Mouse (Mus musculus) layer of hippocampus, adult 11-12 months (tissue): Measurements from ENCODE around the gene Gm38392.

Experiments used
- DNase-seq: peaks from one replicate; pipeline ENCODE4 v3.0.0; 2022; ENCODE audit warnings: low spot score

Gm38392 gene

DNA sequence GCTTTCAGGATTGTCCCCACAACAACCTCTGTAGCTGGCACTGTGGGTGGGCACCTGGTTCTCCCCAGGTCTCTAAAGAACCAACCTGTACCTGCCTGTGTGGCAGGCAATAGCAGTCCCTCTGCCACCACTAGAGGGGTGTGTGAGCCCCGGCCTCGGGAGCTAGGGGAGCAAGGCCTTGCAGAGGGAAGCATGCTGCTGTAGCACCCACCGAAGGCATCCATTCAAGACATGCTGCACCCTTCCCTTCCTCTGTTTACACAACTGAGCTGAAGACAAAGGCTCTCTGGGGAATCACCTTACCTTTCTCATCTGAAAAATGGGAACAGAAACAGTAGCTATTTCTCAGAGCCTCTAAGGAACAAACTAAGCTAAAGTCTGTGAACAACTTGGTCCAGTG lies 51.8 kb downstream of the Gm38392 start:
- no peak for DNase-seq

DNA sequence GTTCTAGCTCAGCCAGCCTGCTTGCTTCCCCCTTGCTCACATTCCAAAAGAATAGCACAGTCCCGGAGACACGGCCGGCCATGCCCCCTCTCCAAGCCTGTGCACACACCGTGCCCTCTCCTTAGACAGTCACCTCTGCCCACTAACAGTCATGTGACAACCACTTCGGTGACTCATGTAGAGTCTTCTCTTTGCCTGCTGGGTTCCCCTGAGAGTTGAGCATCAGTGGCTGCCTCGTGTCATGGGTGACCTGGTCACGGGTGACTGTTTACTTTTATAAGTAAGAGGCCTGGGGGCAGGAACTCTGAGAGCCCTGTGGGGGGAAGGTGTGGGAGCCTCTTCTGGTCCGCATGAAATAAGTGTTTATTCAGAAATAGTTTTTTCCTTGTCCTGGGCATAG lies 53.0 kb downstream of the Gm38392 start:
- no peak for DNase-seq

DNA sequence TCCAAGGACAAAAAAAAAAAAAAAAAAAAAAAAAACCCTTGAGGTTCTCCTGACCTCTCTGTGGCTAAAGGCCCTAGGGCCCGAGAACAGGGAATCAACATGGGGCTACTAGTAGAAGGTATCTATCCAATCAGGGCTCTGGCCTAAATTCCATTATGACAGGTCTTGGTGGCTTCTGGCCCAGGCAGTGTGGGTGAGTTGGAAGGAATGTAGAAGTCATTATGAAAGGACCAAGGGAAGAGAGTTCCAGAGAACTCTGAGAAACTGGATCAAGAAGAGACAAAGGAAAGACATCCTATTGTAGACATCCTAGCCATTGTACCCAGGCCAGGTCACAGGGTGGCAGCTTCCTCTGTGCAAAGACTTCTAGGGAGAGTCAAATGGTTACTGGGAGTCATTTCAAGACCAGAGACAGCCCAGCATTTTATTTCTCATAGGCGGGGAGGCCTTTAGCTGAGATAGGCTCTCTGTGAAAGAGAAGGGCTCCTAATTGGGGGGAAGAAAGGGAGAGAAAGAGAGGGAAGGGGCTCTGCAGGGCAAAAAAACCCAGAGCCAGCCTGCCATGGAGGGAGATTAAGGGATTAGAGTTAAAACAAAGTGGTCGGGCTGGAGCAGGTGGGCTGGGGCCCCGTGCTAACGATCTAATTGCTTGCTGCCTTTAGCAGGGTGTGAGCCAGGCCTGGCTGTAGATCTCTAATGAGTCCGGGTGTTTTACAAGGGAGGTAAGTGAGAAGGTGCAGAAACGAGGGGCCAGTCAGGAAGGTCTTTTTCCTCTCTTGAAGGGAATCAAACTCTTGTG lies 54.0 kb downstream of the Gm38392 start:
- no peak for DNase-seq

DNA sequence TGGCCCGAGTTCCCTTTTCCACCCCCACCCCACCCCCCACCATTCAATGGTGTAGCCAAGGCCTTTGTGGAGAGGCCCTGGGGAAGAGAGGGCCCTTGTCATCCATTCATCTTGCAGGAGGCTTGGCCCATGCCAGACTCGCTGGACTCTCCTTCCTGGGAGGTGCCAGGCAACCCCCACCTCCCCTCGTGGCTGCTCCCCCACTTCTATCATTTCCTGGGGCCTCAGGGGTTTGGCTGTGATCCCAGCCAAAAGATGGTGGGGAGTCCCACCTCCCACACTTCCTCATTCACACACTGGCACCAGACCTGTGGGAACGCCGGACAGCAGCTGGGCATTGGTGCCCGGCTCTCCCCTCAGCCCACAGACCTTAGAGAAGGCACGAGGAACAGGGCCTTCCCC lies 54.7 kb downstream of the Gm38392 start:
- DNase-seq = peak; percentile 74

DNA sequence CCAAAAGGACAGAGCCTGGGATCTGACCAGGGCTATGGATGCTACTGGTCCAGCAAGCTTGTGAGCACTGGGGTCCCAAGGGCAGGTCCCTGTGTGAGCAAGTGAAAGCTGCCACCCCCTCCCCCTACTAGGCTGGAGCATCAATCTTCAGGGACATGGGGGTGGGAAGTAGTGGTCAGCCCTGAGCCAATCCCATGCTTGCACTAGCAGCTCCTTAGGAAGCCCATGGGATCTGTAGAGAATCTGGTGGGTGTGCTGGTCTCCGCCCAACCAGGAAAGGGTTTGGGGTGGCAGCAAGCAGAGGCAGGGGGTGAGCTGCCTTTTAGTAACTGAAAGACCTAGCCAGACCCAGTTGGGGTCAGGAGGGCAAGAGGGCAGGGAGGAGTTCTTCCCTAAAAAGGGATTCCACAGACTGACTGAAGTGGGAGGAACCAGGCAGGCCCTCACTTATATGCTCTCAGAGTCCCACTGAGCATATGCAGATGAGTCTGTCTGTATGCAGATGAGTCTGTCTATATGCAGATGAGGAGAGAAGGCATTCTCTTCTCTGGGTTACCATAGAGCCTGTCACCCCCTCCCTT lies 55.9 kb downstream of the Gm38392 start:
- no peak for DNase-seq

DNA sequence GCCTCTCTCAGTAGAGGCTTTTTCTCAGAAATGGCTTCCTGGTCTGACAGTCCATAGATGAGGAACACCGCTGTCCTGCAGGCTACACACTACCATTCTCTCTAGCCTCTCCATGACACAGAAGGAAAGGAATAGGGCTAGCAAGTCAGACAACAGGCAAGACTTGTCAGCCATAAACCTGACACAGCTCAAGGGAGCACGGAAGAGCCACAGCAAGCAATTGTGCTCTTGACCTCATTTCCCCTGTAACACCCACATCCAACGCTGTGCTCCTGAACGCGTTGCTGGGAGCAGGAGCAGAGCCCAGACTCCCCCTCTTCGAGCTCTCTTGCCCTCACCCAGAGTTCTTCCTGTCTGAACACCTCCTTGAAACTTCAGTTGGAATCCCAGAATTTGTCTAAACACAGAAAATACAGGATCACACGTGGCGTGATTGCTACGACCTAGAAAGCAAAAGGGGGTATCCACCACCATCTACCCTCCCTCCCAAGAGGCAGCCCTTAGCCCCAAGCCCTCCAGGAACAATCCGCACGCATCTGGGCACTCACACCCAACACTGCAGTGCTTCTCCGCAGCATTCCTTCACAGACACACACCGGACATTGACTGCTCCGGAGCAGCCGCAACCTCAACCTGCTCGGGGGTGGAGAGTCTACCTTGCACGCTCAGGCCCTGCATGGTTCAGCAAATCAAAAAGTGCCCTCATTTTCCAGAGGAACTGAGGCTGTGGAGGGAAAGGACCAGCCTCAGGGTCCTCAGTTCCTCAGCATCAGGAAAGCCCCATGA lies 56.6 kb downstream of the Gm38392 start:
- DNase-seq = no peak

DNA sequence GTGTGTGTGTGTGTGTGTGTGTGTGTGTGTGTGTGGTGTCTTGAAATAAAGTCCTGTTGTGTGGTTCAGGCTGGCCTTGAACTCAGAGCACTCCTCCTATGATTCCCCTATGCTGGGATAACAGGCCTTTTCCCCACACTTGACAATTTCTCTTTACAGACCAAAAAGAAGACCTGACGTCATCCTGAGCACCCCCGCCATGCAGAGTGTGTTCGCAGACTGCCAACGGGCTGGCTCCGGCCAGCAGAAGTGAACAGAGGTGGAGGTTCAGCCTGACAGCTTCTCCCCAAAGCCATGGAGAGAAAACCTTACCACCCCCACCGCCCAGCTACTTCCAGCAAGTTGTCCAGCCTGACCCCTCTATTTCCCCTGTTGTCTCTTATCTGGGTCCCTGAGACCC lies 57.5 kb downstream of the Gm38392 start:
- DNase-seq = no peak

DNA sequence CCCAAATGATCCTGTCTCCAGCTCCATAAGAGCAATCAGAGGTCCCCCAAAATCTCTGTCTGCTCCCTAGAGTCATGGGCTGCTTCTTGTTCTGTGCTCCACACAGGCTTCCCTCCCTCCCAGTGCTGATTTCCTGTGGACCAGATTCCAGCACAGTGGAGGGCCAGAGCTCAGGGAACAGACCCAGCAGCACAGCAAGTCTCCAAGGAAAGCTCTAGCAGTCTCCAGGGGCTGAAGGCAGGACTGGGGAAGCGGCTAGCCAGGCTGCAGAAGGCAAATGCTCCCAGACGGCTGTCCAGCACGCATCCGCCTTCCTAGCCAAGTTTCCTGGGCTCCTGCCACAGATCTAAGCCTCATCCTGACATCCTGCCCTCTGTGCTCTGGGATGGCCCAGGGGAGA lies 58.1 kb downstream of the Gm38392 start:
- no peak for DNase-seq

DNA sequence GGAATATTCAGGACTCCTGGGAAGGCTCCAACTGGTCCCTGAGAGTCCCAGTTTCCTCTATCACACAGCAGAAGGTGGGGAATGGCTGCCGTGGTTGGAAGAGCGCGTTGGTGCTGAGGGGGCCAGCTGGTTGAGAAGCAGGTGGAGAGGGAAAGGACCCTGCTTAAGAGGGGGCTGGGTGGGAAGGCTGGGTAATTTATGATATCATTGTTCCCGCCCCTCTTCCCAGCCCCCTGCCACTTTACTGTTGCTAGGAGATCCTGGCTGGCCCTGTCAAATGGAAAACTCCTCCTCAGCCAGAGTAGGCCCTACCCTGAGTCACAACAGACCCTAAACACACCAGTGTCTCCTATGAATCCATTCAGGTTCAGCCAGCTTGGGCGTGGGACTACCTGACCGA lies 59.0 kb downstream of the Gm38392 start:
- no peak for DNase-seq

DNA sequence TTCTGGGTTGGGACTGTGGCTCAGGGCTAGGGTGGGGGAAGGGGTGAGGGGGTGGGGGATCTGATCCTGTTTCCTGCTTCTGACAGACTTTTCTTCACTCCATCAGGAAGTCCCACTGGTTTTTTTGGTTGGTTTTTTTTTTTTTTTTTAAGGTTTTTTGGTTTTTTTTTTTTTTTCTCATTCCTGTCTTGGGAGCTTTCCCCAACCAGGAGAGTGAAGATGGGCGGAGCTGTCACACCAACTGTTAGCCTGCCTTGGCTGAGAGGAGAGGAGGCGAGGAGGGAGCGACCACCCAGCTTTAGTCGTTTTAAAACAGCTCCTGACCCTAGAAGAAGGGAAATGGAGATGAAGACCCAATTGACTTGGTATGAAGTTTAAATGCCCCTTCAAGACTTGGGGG lies 59.8 kb downstream of the Gm38392 start:
- DNase-seq = no peak

DNA sequence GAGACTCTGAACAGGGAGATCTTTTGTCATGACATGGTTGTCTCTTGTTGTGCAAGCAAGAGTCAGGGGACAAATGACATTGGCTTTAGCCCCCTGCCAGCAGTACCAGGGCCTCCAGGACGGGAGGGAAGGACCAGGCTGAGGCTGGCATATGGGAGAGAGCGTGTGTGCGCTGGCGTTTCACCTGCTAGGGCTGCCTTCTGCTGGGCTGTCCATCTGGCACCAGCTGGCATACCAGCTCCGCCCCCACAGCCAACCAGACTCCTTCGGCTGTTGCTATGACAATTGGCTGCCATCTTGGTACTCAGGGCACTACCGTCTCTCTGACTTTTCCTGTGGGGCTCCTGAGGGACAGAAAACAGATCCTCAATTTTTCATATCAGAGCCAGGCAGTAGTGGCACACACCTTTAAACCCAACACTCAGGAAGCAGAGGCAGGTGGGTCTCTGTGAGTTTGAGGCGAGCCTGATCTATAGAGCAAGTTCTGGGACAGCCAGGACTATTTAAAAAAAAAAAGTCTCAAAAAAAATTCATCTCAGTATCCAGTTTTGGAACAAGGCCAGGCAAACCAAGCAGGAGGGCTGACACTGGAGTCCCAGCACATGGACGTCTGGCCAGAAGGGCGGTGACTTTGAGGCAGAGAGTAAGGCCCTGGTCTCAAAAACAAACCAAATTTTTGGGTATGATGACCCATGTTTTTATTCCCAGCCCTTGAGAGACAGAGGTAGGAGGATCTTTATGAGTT lies 60.7 kb downstream of the Gm38392 start:
- peak; percentile 78 for DNase-seq

DNA sequence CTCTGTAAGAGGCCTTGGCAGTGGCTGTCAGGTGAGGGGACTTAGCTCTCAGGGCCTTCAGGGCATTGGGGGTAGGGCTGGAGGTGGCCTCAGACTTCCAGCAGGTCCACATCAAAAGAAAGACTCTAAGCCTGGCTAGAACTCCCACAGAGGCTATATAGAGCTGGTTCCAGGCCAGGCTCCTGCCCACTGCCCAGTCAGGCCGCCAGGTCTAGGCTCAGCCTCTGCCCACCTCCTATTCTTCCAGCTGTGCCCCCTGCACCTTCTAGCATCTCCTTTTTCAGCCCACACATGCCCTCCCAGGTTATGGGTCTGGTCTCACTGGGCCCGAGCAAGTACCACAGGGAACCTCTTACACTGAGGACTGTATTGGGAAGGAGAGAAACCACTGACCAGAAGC lies 62.1 kb downstream of the Gm38392 start:
- DNase-seq = no peak

DNA sequence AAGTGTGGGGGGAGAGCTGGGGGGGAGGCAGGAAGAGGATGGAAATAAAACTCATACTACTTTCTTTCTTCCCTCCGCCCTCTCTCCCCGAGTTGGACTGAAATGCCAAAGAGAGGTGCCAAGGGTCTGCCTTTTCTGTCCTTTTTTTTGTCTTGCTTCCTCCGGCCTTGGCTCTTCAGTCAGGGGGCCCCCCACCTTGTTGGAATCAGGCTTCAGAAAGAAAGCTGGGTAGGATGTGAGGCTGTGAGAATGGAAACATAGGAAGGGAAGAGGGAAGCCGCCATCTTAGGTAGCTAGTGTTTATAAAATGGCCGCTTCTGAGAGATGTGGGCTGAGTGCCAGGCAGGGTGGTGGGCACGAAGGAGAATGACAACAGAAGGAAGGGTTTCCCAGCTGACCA lies 64.6 kb downstream of the Gm38392 start:
- DNase-seq = peak; percentile 66

DNA sequence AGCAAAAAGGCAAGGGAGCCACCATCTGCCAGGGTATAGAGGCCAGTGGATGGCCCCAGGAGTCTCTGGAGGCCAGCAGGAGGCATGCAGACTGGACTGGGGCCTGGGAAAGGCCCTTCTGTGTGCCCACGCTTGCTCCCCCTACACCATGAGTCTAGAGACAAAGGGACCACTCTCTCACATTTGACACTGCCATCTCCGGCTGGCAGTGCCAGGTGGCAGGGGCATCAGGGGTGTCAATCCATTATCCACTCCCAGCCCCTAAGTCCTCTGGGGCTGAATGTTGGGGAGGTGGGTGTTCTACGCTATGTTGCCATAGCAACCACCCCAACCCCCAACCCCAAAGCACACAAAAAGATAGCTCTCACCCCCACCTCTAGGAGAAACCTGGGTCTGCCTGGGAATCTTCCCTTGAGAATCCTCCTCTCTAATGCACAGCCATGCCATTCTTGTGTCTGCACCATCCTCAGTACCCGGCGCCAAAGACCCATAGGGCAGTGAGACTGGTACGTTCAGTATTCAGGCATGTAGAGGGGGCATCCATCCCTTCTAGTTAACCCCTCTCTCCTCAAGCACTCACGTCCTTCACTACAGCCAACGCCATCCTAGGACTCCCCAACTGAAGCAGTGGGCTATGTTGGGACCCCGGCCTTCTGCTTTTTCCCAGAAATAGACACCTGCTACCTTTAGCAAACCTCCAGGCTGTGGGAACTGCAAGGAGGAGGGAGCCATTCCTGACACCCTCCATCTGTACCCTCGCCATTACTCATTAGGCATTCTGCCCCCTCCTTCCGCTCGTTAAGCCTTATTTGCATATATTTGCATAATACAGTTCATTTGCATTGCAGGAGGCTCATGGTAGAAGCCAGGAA lies 65.3 kb downstream of the Gm38392 start:
- DNase-seq = peak; percentile 78

DNA sequence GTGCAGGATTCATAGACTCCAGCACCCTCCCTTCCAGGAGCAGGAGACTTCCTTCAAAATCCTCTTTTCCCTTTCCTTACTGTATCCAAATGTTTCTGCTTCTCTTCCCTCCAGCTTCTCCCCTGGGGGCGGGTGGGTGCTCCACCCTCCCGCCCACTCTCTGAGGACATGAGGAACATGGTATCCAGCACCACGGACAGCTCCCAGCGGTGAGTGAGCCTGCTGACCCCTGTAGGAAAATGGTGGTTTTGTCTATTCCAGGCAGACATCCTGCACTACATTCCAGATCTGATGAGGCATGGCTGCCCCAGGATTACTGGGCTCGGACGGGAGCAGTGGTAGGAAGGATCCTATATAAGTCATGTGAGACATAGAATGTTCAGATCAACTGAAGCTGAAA lies 66.2 kb downstream of the Gm38392 start:
- DNase-seq = no peak

DNA sequence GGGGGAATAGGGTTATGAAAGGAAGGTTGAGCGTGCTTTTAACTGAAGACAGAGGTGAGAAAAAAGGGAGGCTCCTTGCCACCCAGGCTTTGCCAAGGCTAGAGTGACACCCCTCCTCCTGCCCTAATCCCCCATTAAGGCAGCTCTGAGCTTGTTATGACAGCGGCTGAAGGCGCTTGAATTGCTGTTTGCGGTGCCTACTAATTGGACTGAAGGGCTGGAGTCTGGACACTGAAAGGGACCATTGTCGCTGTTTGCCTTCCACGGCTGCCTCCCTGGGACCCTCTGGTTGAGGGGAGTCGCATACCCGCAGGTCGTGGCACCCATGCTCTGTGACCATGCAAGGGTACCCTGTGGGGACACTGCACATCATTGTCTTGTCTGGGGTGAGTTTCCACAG lies 67.1 kb downstream of the Gm38392 start:
- no peak for DNase-seq

DNA sequence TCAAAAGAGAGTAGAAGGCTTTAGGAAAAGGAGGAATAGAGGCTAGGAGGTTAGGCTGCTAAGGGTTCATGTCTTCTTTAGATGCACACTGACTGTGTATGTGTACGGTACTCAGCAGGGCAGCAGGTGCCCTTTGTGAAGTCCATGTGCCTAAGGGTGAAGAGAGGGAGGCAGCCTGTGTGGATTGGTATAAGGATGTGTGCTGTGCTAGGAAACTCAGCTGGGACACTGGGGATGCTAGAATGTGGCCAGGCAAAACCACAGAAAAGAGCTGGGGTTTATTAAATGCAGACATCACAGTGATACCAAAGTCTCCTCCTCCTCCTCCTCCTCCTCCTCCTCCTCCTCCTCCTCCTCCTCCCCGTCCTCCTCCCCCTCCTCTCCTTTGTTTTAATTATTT lies 69.3 kb downstream of the Gm38392 start:
- DNase-seq = no peak

DNA sequence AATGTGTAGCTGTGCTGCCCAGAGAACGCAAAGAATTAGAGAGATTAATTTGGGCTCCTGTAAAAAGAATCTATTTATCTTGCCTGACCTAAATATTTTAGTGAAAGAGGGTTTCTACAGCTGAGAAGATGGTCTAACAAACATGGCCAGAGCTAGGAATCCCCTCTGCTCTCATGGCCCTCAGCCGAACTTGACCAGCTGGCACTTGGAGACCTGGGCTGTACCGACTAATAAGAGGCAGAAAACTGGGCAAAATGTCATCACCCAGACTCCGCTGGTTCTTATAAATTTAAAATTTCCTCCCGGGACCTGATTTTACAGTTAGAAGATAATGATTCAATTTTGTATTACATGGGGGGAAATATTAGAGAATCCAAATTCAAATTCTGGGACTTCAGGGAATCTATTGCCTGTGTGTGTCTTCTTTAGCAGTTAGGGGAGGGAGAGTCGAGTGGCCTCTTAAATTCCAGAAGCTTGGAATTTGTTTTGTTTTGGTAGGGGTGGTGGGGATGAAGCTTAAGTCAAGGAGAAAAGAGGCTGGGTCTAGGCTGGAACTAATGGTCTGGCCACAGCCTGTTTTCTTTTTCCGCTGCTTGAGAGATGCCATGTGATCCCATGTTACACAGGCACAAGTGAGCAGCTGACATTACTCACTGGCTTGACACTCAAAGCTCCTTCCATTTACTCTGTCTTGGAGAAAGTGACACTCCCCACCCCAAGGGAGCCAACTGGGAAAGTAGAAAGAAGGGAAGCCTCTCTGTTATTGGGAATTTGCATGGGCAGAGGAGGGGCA lies 70.3 kb downstream of the Gm38392 start:
- DNase-seq = no peak

DNA sequence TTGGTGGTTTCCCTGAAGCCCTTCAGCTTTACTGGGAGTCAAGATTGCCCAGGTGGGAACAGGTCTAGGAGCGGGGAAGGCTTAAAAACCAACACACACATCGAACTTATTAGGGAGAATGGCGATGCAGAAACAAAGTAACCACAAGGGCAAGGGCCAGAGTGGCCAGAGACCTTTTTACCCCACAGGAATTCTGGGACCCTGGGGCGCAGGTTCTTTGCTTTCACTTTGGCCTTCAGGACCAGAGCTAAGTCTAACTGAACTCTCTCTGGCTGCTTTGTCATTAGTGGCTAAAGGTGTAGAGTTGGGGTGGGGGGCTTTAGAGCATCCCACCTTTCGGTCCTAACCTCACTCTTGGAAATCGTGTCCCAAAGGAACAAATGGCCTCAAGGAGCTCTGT lies 70.9 kb downstream of the Gm38392 start:
- DNase-seq = no peak

DNA sequence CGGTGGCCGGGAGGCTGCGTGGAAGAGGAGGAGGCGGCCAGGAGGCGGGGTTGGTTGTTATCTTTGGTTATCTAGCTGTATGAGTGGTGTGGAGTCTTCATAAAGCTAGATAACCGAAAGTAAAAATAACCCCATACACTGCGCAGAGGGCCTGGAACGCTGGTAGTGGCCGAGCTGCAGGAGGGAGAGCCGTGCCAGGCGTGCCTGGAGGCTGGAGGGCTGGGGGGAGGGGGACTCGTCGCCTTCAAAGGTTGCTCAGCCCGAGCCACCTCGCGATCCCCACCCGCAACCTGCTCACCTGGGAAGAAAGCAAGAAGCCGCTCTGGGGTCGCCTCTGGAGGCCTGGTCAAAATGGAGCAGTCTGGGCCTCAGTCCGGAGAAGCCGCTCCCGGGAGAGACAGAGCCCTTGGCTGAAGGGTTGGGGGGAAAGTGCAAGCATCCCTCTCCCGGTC lies 71.4 kb downstream of the Gm38392 start:
- no peak for DNase-seq
